13 mouse cellular contexts compared by ENCODE assay signal in genomic region chr6:91727361-91727760, GRCm38 (mm10). TPM values are rescaled to one million over a fixed set of nuclear protein-coding genes. Genes with fewer than 3 reads are reported as not detected.
DNase-seq lines count a peak whose midpoint lies in the region; TF ChIP-seq lines count a peak whose summit lies in the region.
"Had no signal": no experiment of that assay in that cellular context is flagged by ENCODE, and none has a peak within 500 bp of the region (broad histone marks: within the 10 kb centered on the region; RNA-seq: fewer than 3 reads in every experiment).

No protein-coding gene starts in this region.

- peak overlapping the region; percentile 56 for H3K27ac ChIP-seq in layer of hippocampus, adult 2 months
- H3K27ac ChIP-seq: kidney, postnatal 0 days; midbrain, embryonic 15.5 days had no signal

- TF ChIP-seq CTCF in layer of hippocampus, adult 2 months (conservative IDR thresholded peaks at IDR 0.05): no peak

- intact Hi-C loops in gastrocnemius, postnatal 36 days (cut with DNase I): no loop called here

- DNase-seq in gastrocnemius, postnatal 10 days: peak; percentile 41
- no peak for DNase-seq in gastrocnemius, postnatal 36 days
- no peak for DNase-seq in layer of hippocampus, adult 2 months (ENCODE audit: low spot score in 2 of 2)
- DNase-seq in layer of hippocampus, adult 11-12 months (ENCODE audit: low spot score): no peak
- DNase-seq in adrenal gland, postnatal 36 days: peak; percentile 84 to 86
- peak; percentile 80 to 89 for DNase-seq in kidney, postnatal 25 days
- no peak for DNase-seq in thymus, adult 18-20 months
- DNase-seq in frontal cortex, postnatal 10 days (ENCODE audit: low spot score in 2 of 2): no peak
- DNase-seq: cerebellum, adult 9-11 months; thymus, postnatal 14 days had no signal

- no peak overlapping the region for H3K4me3 ChIP-seq in layer of hippocampus, adult 2 months
- H3K4me3 ChIP-seq: hindbrain, embryonic 10.5 days; midbrain, embryonic 15.5 days had no signal

RNA-seq across cellular contexts. Expression of gene Slc6a6, which starts 43.5 kb away (rescaled TPM):
- total RNA-seq in gastrocnemius, postnatal 10 days (2021): 10 to 100 TPM; 43.1 to 64.5 TPM
- 10 to 100 TPM; 66.3 to 70.0 TPM for total RNA-seq in gastrocnemius, postnatal 36 days (2021)
- 100 to 1,000 TPM; 136 to 138 TPM for total RNA-seq in layer of hippocampus, adult 2 months (2021)
- total RNA-seq in adrenal gland, postnatal 36 days (2021): 100 to 1,000 TPM; 331 to 678 TPM

Comparison
In these comparisons a context has a peak if more than half of its experiments do, and no peak if none do; other contexts are left out.
1. DNase-seq: peak in gastrocnemius, postnatal 10 days (single experiment), adrenal gland, postnatal 36 days (2 of 2) and kidney, postnatal 25 days (2 of 2); none in gastrocnemius, postnatal 36 days (0 of 2), layer of hippocampus, adult 2 months (0 of 2), layer of hippocampus, adult 11-12 months (single experiment), thymus, adult 18-20 months (0 of 2) and frontal cortex, postnatal 10 days (0 of 2).